Mouse (Mus musculus) c-Kit-negative CD71-positive TER-119-positive erythroid progenitor cells, embryonic 14.5 days (primary cell): Measurements from ENCODE around the gene Shd.
"Not testable (repeated sequence)": the region's sequence is repeated elsewhere in the genome, so short reads cannot be mapped to it uniquely, and the experiment has no call there.

Experiments
- DNase-seq: peaks from one replicate; pipeline ENCODE4 v3.0.0-alpha.2; 2013; ENCODE audit warnings: low read depth, low spot score

The Shd gene

DNA sequence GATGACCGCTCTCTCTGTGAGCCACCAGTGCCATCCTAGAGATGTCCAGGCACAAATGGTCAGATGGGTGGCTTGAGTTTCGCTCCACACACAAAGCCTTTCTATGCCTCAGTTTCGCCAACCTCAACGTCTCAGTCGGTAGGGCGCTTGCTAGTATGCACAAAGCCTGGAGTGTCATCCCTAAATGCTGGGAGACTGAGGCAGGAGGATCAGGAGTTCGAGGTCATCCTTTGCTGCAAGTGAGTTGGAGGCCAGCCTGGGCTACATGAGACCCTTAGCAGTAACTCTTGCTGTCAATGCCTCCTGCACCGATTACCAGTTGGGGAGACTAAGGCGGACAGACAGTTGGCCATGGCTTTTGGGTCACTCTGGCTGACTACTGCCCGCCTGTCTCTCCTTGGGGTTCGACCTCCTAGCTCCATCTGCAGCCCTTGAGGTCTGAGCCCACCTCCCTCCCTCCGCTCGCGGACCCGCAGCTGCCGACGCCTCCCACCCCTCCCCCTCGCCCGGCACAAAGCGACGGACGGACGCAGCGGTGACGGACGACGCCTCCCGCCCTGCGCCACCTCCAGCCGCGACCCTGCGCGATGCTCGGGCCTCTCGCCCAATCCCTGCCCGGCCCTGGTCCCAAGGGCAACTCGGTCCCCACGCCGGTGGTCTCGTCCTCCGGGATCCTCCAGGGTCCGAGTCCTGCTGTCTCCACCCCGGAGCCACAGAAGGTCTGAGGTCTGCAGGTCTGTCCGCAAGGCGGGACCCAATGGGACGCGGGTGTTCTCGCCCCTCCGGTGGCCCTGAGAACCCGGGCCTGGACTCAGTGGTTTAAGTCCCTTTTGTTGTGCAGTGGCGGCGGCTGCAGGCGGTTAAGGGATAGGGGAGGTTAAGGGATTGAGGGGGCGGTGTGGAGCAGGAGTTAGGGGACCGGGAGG is at the start of gene Shd:
Shd (plus strand) TSS at position 502 of the 926 bp plus-strand sequence.
- no peak for DNase-seq

DNA sequence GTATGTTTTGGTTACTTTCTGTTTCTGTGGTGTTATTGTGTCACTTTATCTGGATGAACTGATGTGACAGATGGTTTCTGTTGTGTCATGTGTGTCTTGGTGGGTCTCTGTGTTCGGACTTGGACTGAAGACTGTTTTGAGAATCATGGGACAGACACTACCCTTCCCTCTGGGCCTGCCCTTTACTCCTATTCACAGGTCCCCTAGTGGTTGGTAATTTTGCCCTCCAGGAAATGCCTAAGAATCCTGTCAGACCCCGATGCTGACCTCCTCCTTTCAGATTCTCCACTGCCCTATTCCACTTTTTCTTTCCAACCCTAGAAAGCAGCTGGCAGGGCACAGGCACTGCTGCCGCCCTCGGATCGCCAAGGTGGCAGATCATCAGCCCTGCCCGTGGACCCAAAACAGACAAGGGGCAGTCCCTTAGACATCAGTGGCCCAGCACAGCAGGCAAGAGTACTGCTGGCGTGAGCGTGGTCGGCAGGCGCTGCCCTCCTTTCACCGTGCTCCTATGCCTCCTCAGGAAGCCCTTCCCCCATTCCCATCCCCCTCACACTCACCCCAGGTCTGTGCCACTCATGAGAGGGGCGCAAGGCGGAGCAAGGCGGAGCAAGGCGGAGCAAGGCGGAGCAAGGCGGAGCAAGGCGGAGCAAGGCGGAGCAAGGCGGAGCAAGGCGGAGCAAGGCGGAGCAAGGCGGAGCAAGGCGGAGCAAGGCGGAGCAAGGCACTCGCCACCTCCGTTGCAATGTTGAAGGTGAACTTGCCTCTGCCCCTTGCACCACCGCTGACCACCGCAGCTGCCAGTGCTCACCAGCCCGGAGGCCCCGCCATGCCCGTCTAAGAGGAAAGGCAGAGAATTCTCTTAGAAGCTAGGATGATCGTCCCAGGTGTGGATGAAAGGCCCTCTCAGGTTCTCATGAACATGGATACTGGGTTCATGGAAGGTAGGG is 38.4 kb upstream of the Shd start:
- DNase-seq = no peak

DNA sequence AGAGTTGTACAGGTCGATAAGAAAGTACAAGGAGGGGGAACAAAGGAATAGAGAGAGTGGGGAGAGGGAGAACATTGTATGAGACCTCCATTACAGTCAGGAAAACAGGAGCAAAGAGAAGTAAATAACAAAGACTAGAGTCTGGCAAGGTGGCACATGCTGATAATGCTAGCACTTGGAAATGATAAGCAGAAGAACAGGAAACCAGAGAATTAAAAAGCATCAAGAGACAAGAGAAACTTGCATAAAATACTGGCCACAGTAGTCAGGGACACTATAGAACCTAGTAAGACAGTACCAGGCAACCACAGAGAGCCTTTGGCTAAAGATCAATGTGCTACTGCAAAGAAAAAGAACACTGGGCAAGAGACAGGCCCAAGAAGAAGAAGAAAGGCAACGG is 37.6 kb upstream of the Shd start:
- DNase-seq = no peak

DNA sequence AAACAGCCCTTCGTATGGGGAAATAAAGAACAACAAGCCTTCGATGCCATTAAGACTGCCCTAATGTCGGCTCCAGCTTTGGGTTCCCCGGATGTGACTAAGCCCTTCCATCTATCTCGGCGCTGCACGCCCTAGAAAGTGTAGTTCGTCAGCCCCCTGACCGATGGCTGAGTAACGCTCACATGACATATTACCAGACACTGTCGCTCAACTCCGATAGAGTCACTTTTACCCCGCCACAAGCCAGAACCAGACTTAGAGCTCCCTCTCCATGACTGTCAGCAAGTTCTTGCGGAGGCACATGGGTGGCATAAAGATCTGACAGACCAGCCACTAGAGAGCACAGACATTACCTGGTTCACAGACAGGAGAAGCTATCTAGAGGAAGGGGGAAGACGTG is 37.1 kb upstream of the Shd start:
- DNase-seq = no peak

DNA sequence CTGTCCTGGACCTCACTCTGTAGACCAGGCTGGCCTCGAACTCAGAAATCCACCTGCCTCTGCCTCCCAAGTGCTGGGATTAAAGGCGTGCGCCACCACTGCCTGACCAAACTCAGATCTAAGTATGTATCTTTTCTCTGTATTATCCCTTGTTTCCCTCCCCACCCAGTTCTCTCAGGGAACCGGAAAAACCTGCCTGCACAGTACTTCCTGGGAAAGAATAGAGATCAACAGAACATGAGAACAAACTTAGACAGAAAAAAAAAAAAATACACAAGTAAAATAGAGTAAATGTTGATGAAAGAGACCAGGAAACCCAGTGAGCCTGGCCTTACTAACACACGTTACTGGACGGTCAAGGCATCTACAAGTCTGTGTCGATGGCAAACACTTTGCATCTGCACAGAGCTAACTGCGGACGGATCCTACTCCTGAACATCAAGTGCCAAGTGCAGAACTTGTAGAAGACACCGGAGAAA is 25.8 kb upstream of the Shd start:
- DNase-seq = not testable (repeated sequence)

DNA sequence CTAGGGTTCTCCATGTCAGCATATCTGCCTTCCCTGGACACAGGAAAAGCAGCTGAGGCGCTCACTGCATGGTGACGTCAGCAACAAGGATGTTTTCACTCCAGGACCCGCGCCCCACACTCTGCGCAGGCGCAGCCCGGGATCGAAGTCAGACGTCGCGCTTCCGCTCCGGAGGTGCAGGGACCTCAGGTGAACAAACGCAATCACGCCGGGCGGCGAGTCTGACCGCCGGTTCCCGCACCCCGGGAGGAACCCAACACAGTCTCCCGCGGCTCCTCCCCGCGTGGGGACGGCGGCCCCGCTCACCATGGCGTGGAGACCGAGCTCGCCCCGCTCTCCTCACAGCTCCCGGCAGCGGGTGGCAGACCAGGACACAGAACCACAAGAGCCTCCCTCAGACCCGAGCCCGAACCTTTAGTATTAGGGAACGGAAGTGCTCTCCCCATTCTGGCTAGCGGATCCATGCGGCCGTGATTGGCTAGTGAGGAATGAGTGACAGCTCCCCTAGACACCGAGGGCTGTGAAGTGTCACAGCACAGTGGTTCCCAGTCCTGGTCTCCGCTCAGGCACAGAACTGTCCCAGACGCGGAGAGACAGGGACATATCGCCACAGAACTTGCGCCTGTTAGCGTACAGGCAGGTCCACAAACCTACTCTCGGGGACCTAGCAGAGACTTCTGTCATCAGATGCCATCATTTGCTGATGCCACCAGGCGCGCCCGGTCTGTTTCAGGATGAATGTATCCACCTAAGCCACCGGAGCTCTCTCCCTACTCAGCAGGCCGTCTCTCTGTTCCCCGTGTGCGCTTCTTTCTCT is 25.2 kb upstream of the Shd start:
- DNase-seq = not testable (repeated sequence)

DNA sequence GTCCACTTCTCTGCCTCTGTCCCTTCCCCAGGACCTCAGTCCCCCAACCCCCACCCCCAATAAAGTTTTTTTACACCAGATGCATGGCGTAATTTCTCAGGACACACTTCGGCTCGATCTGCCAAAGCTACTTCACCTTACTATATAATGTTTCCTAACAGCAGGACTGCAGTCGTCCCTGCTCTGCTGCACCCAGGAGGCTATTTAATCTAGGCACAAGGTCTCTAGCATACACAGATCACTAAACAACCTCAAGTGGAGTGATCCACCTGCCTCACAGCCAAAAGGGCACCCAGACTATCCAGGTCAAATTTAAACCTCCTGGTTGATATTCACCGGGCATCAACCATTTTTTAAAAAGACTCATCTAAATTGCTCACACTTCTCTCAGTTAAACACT is 24.6 kb upstream of the Shd start:
- DNase-seq = no peak

DNA sequence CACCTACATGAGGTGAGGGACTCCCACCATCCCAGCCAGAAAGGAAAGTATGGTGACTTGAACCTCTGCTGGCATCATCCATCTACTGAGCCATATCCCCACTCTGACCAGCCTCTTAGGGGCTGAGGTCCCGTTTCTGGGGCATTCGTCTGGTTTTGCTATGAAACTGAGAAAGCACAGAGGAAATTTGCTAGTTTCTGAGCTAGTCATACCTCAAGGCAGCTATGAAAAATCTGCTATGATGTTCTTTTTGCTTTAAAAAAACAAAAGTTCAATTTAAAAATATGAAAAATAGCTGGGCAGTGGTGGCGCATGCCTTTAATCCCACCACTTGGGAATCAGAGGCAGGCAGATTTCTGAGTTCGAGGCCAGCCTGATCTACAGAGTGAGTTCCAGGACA is 21.6 kb upstream of the Shd start:
- DNase-seq = no peak

DNA sequence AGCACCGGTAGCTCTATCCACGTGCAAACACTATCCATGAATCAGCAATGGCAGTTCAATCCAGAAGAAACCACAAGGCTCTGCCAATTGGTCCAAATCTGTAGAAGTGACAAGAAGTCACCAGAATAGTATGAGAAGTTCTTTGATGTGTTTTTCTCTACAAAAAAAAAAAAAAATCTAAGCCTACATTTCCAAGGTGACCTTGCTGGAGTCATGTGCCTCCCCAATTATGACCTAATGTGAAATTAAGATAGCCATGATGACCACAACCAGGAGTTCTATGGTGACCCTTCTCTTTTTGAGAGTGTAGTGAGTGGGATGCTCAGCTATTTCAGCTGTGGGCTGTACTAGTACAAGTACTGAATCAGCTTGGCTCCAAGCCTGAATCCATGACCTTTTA is 20.9 kb upstream of the Shd start, which contains the start of gene Zfp119b:
Zfp119b (minus strand) TSS at position 101 of the 400 bp plus-strand sequence.
- DNase-seq = no peak

DNA sequence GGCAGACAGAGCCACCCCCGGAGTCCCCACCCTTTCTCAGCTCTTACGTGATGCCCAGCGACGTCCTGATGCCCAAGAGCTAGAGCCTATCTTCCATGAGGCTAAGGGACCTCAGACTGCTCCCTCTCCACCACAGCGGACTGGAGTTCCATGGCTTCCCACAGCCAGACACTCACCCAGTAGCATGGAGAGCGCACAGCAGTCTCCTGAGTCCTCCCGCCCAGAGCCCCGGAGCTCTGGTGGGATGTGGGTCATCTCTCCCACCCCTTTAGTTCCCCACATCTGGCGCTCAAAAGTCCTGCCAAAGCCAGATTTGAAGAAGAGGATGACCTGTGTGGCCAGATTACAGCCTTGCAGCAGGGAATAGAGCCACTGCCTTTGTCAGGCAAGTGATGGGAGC is 19.7 kb upstream of the Shd start:
- DNase-seq = no peak

DNA sequence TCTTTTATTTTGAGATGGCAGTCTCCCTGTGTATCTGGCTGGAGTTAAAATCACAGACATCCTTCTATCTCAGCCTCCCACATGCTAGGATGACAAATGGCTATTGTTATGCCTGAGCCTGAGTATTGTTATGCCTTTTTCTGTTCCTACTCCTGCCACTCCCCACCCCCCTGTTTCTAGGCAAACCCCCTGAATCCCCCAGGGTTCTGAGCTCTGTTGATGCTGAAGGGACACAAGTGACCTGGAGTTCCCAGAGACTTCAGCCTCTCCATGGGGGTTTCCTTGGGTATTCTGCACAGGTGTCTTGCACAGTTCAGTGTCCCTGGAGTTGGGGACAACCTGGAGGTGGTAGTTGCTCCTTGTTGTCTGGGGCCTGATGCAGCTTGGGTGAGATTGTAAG is 18.2 kb upstream of the Shd start:
- no peak for DNase-seq

DNA sequence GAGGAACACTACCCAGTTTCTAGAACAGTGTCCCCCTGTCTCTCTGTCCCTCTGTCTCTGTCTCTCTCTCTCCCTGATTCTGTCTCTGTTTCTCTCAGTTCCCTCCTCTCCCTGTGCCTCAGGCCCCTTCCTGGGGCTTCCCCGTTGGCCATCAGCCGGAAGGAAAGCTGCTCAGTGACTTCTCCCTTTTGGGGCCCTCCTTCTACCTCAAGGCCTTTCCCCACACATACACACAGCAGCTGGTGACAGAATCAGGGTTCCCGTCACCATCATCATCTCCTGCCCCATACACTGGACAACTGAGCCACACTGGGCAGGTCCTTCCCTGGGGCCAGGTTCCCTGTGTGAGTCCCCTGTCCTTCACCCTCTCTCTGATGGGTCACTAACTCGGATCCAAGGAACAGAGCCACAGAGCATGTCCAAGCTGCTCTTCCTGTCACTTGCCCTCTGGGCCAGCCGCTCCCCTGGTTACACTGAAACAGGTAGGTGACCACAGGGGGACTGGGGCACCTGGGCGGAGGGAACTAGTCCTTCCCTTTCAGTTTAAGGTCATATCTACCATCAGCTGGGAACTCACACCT is 17.7 kb upstream of the Shd start, which contains the start of gene Ebi3:
Ebi3 (plus strand) TSS at position 194 of the 581 bp plus-strand sequence.
- no peak for DNase-seq

DNA sequence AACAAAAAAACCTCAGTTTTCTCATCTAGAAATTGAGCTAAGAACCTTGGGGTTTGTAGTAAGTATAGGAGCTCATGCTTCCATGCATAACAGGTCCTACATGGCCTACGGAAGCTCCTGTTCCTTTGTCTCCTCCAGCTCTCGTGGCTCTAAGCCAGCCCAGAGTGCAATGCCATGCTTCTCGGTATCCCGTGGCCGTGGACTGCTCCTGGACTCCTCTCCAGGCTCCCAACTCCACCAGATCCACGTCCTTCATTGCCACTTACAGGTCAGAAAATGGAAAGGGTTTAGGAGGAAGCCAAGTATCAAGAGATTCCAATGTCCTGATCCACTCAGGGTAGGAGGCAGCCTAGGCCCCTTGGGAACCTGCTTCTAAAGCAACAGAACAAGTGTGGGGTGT is 16.5 kb upstream of the Shd start:
- DNase-seq = no peak

DNA sequence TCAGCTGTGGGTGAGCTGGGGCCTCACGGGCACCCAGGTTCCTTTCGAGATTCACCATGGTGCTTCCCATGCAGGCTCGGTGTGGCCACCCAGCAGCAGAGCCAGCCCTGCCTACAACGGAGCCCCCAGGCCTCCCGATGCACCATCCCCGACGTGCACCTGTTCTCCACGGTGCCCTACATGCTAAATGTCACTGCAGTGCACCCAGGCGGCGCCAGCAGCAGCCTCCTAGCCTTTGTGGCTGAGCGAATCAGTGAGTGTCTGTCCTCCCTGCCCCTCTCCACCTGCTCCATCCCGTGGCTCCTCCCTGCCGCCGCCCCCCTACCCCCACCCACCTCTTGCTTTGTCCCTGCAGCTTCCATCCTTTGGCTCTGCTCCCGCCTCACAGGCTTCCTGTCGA is 16.0 kb upstream of the Shd start:
- no peak for DNase-seq

DNA sequence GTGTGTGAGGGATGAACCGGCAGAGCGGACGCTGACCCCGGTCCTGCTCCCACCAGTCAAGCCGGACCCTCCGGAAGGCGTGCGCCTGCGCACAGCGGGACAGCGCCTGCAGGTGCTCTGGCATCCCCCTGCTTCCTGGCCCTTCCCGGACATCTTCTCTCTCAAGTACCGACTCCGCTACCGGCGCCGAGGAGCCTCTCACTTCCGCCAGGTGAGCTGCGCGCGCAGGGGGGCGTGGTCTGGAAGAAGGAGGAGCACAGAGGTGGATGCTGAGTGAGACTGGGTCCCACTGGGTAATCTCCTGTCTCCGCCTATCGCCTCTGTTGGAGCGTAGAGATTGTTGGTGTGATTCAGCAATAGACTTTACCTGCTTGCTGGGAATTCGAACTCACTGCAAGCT is 14.1 kb upstream of the Shd start:
- no peak for DNase-seq

DNA sequence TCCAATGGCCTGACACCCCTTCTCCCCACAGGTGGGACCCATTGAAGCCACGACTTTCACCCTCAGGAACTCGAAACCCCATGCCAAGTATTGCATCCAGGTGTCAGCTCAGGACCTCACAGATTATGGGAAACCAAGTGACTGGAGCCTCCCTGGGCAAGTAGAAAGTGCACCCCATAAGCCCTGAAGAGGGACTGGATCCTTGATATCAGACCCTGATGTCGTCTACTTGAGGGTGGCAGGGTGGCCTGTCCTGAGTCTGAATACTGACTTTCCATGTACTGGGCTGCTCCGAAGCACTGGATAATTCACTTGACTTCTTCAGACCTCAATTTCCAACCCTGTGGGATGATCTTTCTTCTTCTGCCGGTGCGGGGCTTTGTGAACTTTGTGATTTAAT is 13.7 kb upstream of the Shd start:
- no peak for DNase-seq

DNA sequence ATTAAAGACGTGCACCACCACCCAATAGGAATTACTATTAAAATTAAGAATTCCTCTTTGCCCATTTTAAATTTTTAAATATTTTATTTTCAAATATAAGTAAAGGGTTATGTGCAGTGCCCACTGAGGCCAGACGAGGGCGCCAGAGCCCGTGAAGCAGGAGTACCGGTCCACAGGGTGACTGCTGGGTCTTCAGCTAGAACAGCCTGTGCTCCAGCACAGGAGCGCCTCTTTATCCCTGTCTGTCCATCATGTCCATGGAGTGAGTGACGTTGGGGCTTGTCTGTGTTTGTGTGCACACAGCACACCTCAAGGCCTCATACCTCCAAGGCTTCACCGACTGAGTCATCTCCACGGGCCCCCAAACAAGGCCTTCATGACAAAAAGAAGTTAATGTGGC is 13.1 kb upstream of the Shd start:
- DNase-seq = no peak

DNA sequence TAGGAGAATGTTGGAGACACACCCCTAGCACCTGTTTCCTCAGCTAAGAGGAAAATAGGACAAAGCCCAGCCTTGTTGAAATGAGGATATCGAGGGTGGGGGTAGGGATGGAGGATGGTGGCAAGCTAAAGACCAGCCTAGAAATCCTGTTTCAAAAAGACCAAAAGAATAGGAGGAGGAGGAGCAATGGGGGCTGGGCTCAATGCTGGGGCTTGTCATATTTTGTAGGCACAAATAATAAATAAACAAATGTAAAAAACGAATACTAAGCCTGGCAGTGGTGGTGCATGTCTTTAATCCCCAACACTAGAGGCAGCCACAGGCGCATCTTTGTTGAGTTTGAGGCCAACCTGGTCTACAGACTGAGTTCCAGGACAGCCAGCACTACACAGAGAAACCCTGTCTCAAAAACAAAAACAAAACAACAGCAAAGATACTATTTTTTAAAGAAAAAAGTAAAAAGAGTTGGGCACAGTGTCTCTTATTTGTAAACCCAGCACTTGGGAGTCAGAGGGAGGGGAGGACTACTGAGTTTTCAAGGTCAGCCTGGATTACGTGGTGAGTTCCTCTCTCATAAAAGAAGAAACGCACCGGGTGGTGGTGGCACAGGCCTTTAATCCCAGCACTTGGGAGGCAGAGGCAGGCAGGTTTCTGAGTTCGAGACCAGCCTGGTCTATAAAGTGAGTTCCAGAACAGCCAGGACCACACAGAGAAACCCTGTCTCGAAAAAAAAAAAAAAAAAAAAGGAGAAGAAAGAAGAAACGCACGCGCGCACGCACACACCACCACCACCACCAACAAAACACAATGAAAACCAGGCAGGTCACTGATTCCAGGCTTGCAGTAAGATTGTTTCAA is 12.3 kb upstream of the Shd start:
- DNase-seq = no peak

DNA sequence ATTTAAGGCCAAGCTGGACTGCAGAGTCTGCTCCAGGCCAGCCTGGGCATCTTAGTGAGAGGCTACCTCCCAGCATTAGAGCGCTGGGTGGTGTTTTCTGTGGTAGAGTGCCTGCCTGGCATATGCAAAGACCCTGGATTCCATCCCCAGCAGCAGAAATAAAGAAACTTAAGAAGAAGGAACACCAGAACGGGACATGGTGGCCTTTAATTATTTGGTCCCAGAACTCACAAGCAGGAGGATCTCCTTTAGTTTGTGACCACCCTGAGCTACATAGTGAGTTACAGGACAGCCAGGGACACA is 11.7 kb upstream of the Shd start:
- DNase-seq = no peak
